Mouse (Mus musculus): ENCODE data around the gene Asb15.

DNA sequence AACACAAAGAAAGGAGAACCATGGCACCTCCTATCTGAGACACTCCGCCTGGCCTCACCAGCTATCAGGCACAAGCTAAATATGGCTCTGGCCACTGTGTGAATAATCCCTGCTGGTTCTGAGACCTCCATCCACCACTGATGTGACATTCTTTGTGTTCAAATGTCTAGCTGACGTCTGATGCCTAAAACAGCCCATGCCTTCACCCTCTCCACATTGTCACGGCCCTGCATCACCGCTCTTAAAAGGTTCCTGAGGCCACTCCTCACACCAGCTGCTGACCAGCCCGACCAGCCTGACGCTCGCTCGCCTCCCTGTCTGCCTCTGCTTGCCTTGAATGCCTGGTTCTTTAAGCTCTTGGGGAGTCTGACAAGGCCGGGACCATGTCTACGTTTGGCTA, 69.6 kb downstream of the Asb15 start, which contains the start of gene Lmod2:
- no peak for TF ChIP-seq CTCF (IDR thresholded peaks at IDR 0.05; ENCODE audit: borderline replicate concordance, control insufficient read depth, extremely low read depth, insufficient read depth, low read length, poor library complexity)
- TF ChIP-seq POLR2A (IDR thresholded peaks at IDR 0.05; ENCODE audit: control insufficient read depth, extremely low read depth, insufficient read depth, low read length, poor library complexity) = no peak
